Mouse (Mus musculus) spleen, adult 2 months (tissue): ENCODE data around the gene Lrrn3.

ENCODE experiments used
- CTCF ChIP-seq: fragments of 200-500 bp; IDR thresholded peaks from 2 replicates; pipeline ENCODE4 v1.5.1; 2011; ENCODE audit warnings: mild to moderate bottlenecking, inconsistent platforms; ENCODE audit not compliant: insufficient read depth, insufficient read length, insufficient replicate concordance; ENCODE audit errors: extremely low read depth
- POLR2A ChIP-seq: fragments of 200-500 bp; IDR thresholded peaks from 2 replicates; pipeline ENCODE4 v1.6.1; 2011; ENCODE audit warnings: low read depth, low read length, inconsistent platforms

GRCm38 (mm10) chr12:41500049-41500820 is 14.0 kb upstream of the Lrrn3 start:
- TF ChIP-seq POLR2A, result no peak
- TF ChIP-seq CTCF, result no peak
